Mouse (Mus musculus) spleen, adult 2 months (tissue): ENCODE measurements around the gene 4922502D21Rik. TPM values are rescaled to one million over a fixed set of nuclear protein-coding genes. Genes with fewer than 3 reads are reported as not detected.

Source experiments
- DNase-seq, 2 experiments: peaks; one replicate each; pipeline versions ENCODE4 v3.0.0 to v3.0.0-alpha.2; 2012 to 2021; ENCODE audit warnings: low spot score in 2 of 2, low read depth in 1 of 2
- H3K27ac ChIP-seq: fragments of 200-500 bp; 2 replicates; pipeline ENCODE4 v1.5.1; 2012; ENCODE audit warnings: low read length, inconsistent platforms; ENCODE audit not compliant: insufficient read depth
- H3K27me3 ChIP-seq: fragments of 200-500 bp; 2 replicates; pipeline ENCODE4 v1.6.1; 2012; ENCODE audit warnings: mild to moderate bottlenecking, moderate library complexity, low read length, inconsistent platforms; ENCODE audit not compliant: control insufficient read depth, insufficient read depth
- H3K36me3 ChIP-seq: fragments of 200-500 bp; 2 replicates; pipeline ENCODE4 v1.6.1; 2012; ENCODE audit warnings: mild to moderate bottlenecking, low read length, inconsistent platforms; ENCODE audit not compliant: control insufficient read depth, insufficient read depth
- H3K4me1 ChIP-seq: fragments of 200-500 bp; 2 replicates; pipeline ENCODE4 v1.6.1; 2011; ENCODE audit warnings: inconsistent platforms; ENCODE audit not compliant: control insufficient read depth, insufficient read depth, insufficient read length
- H3K4me3 ChIP-seq: fragments of 200-500 bp; 2 replicates; pipeline ENCODE4 v1.5.1; 2011; ENCODE audit warnings: mild to moderate bottlenecking, inconsistent platforms; ENCODE audit not compliant: insufficient read depth, insufficient read length; ENCODE audit errors: extremely low read depth
- CTCF ChIP-seq: fragments of 200-500 bp; IDR thresholded peaks from 2 replicates; pipeline ENCODE4 v1.5.1; 2011; ENCODE audit warnings: mild to moderate bottlenecking, inconsistent platforms; ENCODE audit not compliant: insufficient read depth, insufficient read length, insufficient replicate concordance; ENCODE audit errors: extremely low read depth
- POLR2A ChIP-seq: fragments of 200-500 bp; IDR thresholded peaks from 2 replicates; pipeline ENCODE4 v1.6.1; 2011; ENCODE audit warnings: low read depth, low read length, inconsistent platforms
- WGBS: fragments of 180-500 bp; shearing (Covaris S2); methylation state at CpG from one replicate; pipeline ENCODE4 v1.1.7; 2018; 5-methylcytosine and 5-hydroxymethylcytosine counted together
- polyA plus RNA-seq: library from polyadenylated mRNA; depleted of rRNA; stranded (reverse); fragments of >200 nt; gene quantifications from 2 replicates; pipeline ENCODE4 v1.2.3, GENCODE M21; 2012; rRNA removed

The 4922502D21Rik gene
- polyA plus RNA-seq, 1 experiment = not detected

- Histone ChIP-seq H3K4me1 (peaks cover 3% of the 10 kb centered on the region; the same call in 1 of the 2 replicates), H3K36me3 (no peaks in the 10 kb centered on the region), H3K4me3 (no peak overlapping the region), H3K27ac (no peak overlapping the region), H3K27me3 (no peaks in the 10 kb centered on the region)
- no peak for DNase-seq
- 82% methylated on average over 2 of the region's 2 CpGs for WGBS
- TF ChIP-seq POLR2A = no peak
- TF ChIP-seq CTCF = no peak
These were observed 55.1 kb downstream of the 4922502D21Rik start for GRCm38 (mm10) chr6:129276483-129276882.

- Histone ChIP-seq H3K36me3 (peaks cover 2% of the 10 kb centered on the region; the same call in 1 of the 2 replicates), H3K27ac (peak overlapping the region; percentile 30; the same call in 1 of the 2 replicates), H3K27me3 (no peaks in the 10 kb centered on the region), H3K4me1 (peaks cover 3% of the 10 kb centered on the region; the same call in 1 of the 2 replicates), H3K4me3 (no peak overlapping the region; the same call in 1 of the 2 replicates)
- TF ChIP-seq POLR2A (no peak), CTCF (no peak)
- WGBS = 4% methylated on average over 3 of the region's 3 CpGs
- DNase-seq = no peak
These were observed 55.9 kb downstream of the 4922502D21Rik start for GRCm38 (mm10) chr6:129275624-129276203.

GRCm38 (mm10) chr6:129275220-129275619 lies 56.4 kb downstream of the 4922502D21Rik start, which contains the start of gene Cd69:
Gene Cd69 (minus strand): TSS chr6:129275436.
- Histone ChIP-seq H3K27me3 (no peaks in the 10 kb centered on the region), H3K4me1 (peaks cover 3% of the 10 kb centered on the region; the same call in 1 of the 2 replicates), H3K4me3 (peak within 1 kb of the TSS; percentile 51), H3K27ac (peak within 1 kb of the TSS; percentile 30), H3K36me3 (peaks cover 3% of the 10 kb centered on the region)
- peak; percentile 74 to 90 for DNase-seq
- 3% methylated on average over 9 of the region's 9 CpGs for WGBS
- TF ChIP-seq CTCF (no peak), POLR2A (peak; percentile 92)

GRCm38 (mm10) chr6:129274476-129274875 lies 57.1 kb downstream of the 4922502D21Rik start:
- WGBS = 28% methylated on average over 2 of the region's 2 CpGs
- H3K4me1 ChIP-seq = peaks cover 3% of the 10 kb centered on the region; the same call in 1 of the 2 replicates
- no peak for DNase-seq
- no peak overlapping the region; the same call in 1 of the 2 replicates for H3K27ac ChIP-seq
- peaks cover 10% of the 10 kb centered on the region for H3K36me3 ChIP-seq
- H3K27me3 ChIP-seq = no peaks in the 10 kb centered on the region
- H3K4me3 ChIP-seq = peak overlapping the region; percentile 51
- no peak for TF ChIP-seq CTCF
- TF ChIP-seq POLR2A = no peak

- Histone ChIP-seq H3K36me3 (peaks cover 14% of the 10 kb centered on the region), H3K27me3 (no peaks in the 10 kb centered on the region), H3K4me3 (peak overlapping the region; percentile 43), H3K27ac (no peak overlapping the region), H3K4me1 (peaks cover 3% of the 10 kb centered on the region; the same call in 1 of the 2 replicates)
- peak; percentile 26 to 92 for DNase-seq
- TF ChIP-seq CTCF (no peak), POLR2A (no peak)
- WGBS = 13% methylated on average over 3 of the region's 3 CpGs
These were observed 57.9 kb downstream of the 4922502D21Rik start for GRCm38 (mm10) chr6:129273662-129274061.

Other genes starting within 250 kb of the 4922502D21Rik start
- not detected in 2 replicates for gene Clec2e, start 230.9 kb downstream of the 4922502D21Rik start, polyA plus RNA-seq
- gene Clec2d, start 151.2 kb downstream of the 4922502D21Rik start, polyA plus RNA-seq = 47.0 and 47.4 TPM in 2 replicates
- gene Cd69, start 56.4 kb downstream of the 4922502D21Rik start, polyA plus RNA-seq = 4.4 and 5.0 TPM in 2 replicates
- gene Clec12a, start 10.9 kb upstream of the 4922502D21Rik start, polyA plus RNA-seq = 5.3 and 6.8 TPM in 2 replicates
- gene Clec12b, start 54.1 kb upstream of the 4922502D21Rik start, polyA plus RNA-seq = 0.11 TPM in 1 of 2 replicates, not detected in the other
- gene Clec1b, start 65.5 kb upstream of the 4922502D21Rik start, polyA plus RNA-seq = 5.5 and 9.6 TPM in 2 replicates
- 5.4 and 8.7 TPM in 2 replicates for gene Clec9a, start 77.1 kb upstream of the 4922502D21Rik start, polyA plus RNA-seq
- 0.47 and 0.51 TPM in 2 replicates for gene Clec1a, start 120.2 kb upstream of the 4922502D21Rik start, polyA plus RNA-seq
- 0.06 and 0.08 TPM in 2 replicates for gene Olr1, start 175.4 kb upstream of the 4922502D21Rik start, polyA plus RNA-seq
- not detected in 2 replicates for gene Tmem52b, start 180.8 kb upstream of the 4922502D21Rik start, polyA plus RNA-seq
- 17.6 and 19.9 TPM in 2 replicates for gene Gabarapl1, start 201.4 kb upstream of the 4922502D21Rik start, polyA plus RNA-seq
- 1.6 and 2.6 TPM in 2 replicates for gene Klre1, start 246.1 kb upstream of the 4922502D21Rik start, polyA plus RNA-seq